8 mouse cellular contexts compared by ENCODE assay signal in genomic region chr19:21737446-21737845, GRCm38 (mm10). TPM values are rescaled to one million over a fixed set of nuclear protein-coding genes. Genes with fewer than 3 reads are reported as not detected.
A peak's percentile ranks its signal among the peaks of the same experiment; 100 is the strongest.
DNase-seq lines count a peak whose midpoint lies in the region; ATAC-seq lines count a peak whose summit lies in the region.

No protein-coding gene starts in this region.

- DNase-seq in spleen, adult 12 weeks (ENCODE audit: low spot score) = peak; percentile 21
- no peak for DNase-seq in spleen, postnatal 14 days (ENCODE audit: low spot score in 2 of 2)
- DNase-seq in kidney, postnatal 4 days = peak; percentile 40 to 57
- DNase-seq in naive thymus-derived CD4-positive, alpha-beta T cell, adult 2 months (ENCODE audit: low read depth) = peak; percentile 79
- no peak for DNase-seq in layer of hippocampus, postnatal 25 days (ENCODE audit: extremely low spot score in 1 of 2, low spot score in 1 of 2)
- no peak for DNase-seq in adrenal gland, postnatal 4 days (ENCODE audit: low spot score in 2 of 2)

- H3K9me3 ChIP-seq in heart, embryonic 12.5 days (replicated peaks) = no peaks in the 10 kb centered on the region

- peak overlapping the region; percentile 73 for H3K27ac ChIP-seq in heart, embryonic 12.5 days (ENCODE audit: poor library complexity, severe bottlenecking)

- peak; percentile 73 for ATAC-seq in heart, embryonic 12.5 days (ENCODE audit: insufficient number of reproducible peaks, low FRiP score)
- ATAC-seq in cerebellum, adult (ENCODE audit: insufficient number of reproducible peaks, low FRiP score, low TSS enrichment) = no peak

- H3K36me3 ChIP-seq in heart, embryonic 12.5 days = no peaks in the 10 kb centered on the region

- H3K4me1 ChIP-seq in heart, embryonic 12.5 days (replicated peaks) = 0 out of 2 replicates have a peak, but pooled peaks cover 4% of the 10 kb centered on the region

- H3K4me3 ChIP-seq in heart, embryonic 12.5 days = no peak overlapping the region

- H3K4me2 ChIP-seq in heart, embryonic 12.5 days = peak overlapping the region; percentile 47

- WGBS in heart, embryonic 12.5 days = 28% methylated on average over 18 of the region's 18 CpGs

- no peaks in the 10 kb centered on the region for H3K27me3 ChIP-seq in heart, embryonic 12.5 days (replicated peaks)

- H3K9ac ChIP-seq in heart, embryonic 12.5 days = no peak overlapping the region

RNA-seq across cellular contexts. Expression of gene Cemip2, which starts 40.7 kb away (rescaled TPM):
- polyA plus RNA-seq in heart, embryonic 12.5 days (2016; fragmentation: Nextera tagmentation; extraction: Ambion mirVana) = 116 and 122 TPM in 2 replicates
- total RNA-seq in layer of hippocampus, postnatal 25 days (2021) = 10 to 100 TPM; 12.6 to 15.3 TPM
- 10 to 100 TPM; 27.1 to 29.9 TPM for total RNA-seq in adrenal gland, postnatal 4 days (2021)

Comparison
In these comparisons a context has a peak if more than half of its experiments do, and no peak if none do; other contexts are left out.
1. DNase-seq: peak in spleen, adult 12 weeks (single experiment), kidney, postnatal 4 days (2 of 2) and naive thymus-derived CD4-positive, alpha-beta T cell, adult 2 months (single experiment); none in spleen, postnatal 14 days (0 of 2), layer of hippocampus, postnatal 25 days (0 of 2) and adrenal gland, postnatal 4 days (0 of 2).